Mouse (Mus musculus) ES-E14 (cell line): ENCODE measurements around the gene Arhgef19. TPM values are rescaled to one million over a fixed set of nuclear protein-coding genes. Genes with fewer than 3 reads are reported as not detected.

Experiments used
- DNase-seq: peaks from one replicate; pipeline ENCODE4 v3.0.0-alpha.2; 2013; ENCODE audit warnings: low read depth, low spot score
- H3K27ac ChIP-seq: 2 replicates; pipeline ENCODE4 v1.5.1; 2012; ENCODE audit warnings: low read depth, mild to moderate bottlenecking, low read length, moderate library complexity, mixed read lengths; ENCODE audit not compliant: poor library complexity, insufficient read depth, severe bottlenecking
- H3K36me3 ChIP-seq: 2 replicates; pipeline ENCODE4 v1.6.1; 2012; ENCODE audit warnings: mild to moderate bottlenecking, low read length, moderate library complexity, mixed read lengths; ENCODE audit not compliant: control insufficient read depth, poor library complexity, insufficient read depth, severe bottlenecking
- H3K4me1 ChIP-seq, 2 experiments: fragments of 150-350 bp in 1 of 2; sonication (generic) in 1 of 2; 2 replicates each; pipeline ENCODE4 v1.6.1; 2012; ENCODE audit warnings: low read length in 2 of 2, mild to moderate bottlenecking in 1 of 2, mixed read lengths in 1 of 2; ENCODE audit not compliant: control insufficient read depth in 2 of 2, insufficient read depth in 2 of 2, poor library complexity in 1 of 2
- H3K4me3 ChIP-seq, 2 experiments: fragments of 150-350 bp in 1 of 2; sonication (generic) in 1 of 2; 2 replicates each; pipeline ENCODE4 v1.5.1; 2012; ENCODE audit warnings: low read length in 2 of 2, low read depth in 1 of 2, mild to moderate bottlenecking in 1 of 2, mixed read lengths in 1 of 2; ENCODE audit not compliant: insufficient read depth in 1 of 2, poor library complexity in 1 of 2, severe bottlenecking in 1 of 2
- H3K9ac ChIP-seq: 2 replicates; pipeline ENCODE4 v1.6.1; 2012; ENCODE audit warnings: low read depth, mild to moderate bottlenecking, low read length, mixed read lengths; ENCODE audit not compliant: poor library complexity, insufficient read depth, severe bottlenecking
- H3K9me3 ChIP-seq: fragments of 150-350 bp; sonication (generic); 2 replicates; pipeline ENCODE4 v1.6.1; 2012; ENCODE audit warnings: low read depth, mild to moderate bottlenecking, low read length; ENCODE audit not compliant: control insufficient read depth, insufficient read depth
- CHD2 ChIP-seq: IDR thresholded peaks from 2 replicates; pipeline ENCODE4 v1.6.1; 2014; ENCODE audit warnings: mild to moderate bottlenecking, low read depth, low read length, inconsistent platforms
- HCFC1 ChIP-seq: IDR thresholded peaks from 2 replicates; pipeline ENCODE4 v1.6.1; 2012; ENCODE audit warnings: low read length, inconsistent platforms, borderline replicate concordance; ENCODE audit not compliant: insufficient read depth
- MAFK ChIP-seq: IDR thresholded peaks from 2 replicates; pipeline ENCODE4 v1.6.1; 2014; ENCODE audit warnings: mild to moderate bottlenecking, low read depth, low read length, inconsistent platforms; ENCODE audit not compliant: insufficient read depth
- ZC3H11A ChIP-seq: IDR thresholded peaks from 2 replicates; pipeline ENCODE4 v1.6.1; 2012; ENCODE audit warnings: low read depth, mild to moderate bottlenecking, inconsistent platforms, low read length, borderline replicate concordance
- ZNF384 ChIP-seq: IDR thresholded peaks from 2 replicates; pipeline ENCODE4 v1.6.1; 2012; ENCODE audit warnings: low read depth, low read length, inconsistent platforms
- in situ Hi-C, 2 experiments: fragments of 600-800 bp; cut with MboI; formaldehyde crosslinking; loops; one replicate each; pipeline ENCODE4 v1.15.1; 2025; ENCODE audit warnings: low sequenced_read_pairs in 2 of 2, inconsistent platforms in 1 of 2; ENCODE audit not compliant: unreplicated experiment in 2 of 2
- total RNA-seq: library from RNA; depleted of rRNA; stranded (reverse); fragments of 300-350 nt; gene quantifications from 2 replicates; pipeline ENCODE4 v1.2.3, GENCODE M21; 2012

The Arhgef19 gene
- total RNA-seq, 1 experiment, result 1.7 TPM

DNA sequence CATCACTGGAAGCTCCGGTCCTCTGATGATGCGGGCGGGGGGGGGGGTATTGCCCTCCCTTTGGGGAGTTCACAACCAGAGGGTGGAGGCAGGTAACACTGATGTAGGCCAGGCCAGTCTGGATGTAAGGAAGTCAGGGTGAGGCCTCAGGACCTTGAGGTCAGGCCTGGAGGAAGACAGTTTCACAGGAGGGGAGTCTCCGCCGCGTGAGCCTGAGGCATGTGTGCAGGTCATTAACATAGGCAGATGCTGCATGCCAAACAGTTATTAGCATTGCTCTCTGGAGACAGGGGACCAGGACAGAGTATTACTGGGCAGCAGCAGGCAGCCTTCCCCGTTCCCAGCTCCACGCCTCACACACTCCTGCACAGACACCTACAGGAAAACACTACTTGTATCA lies 48.9 kb downstream of the Arhgef19 start:
- Histone ChIP-seq H3K9ac (peak overlapping the region; percentile 72; the same call in 1 of the 2 replicates), H3K9me3 (no peaks in the 10 kb centered on the region), H3K4me3 (peak overlapping the region in 1 of 2 experiments; percentile 59; a peak in 1 of 4 replicates), H3K4me1 (peaks cover 14 to 35% of the 10 kb centered on the region in 2 experiments), H3K36me3 (peaks cover 8% of the 10 kb centered on the region; the same call in 1 of the 2 replicates), H3K27ac (peak overlapping the region; percentile 99)
- in situ Hi-C loops, result loop anchor here in 1 of 2 experiments (10.0 kb wide), 1 partner anchor 277 kb away; no protein-coding TSS in a partner anchor
- no peak for TF ChIP-seq HCFC1
- no peak for TF ChIP-seq MAFK
- no peak for DNase-seq

DNA sequence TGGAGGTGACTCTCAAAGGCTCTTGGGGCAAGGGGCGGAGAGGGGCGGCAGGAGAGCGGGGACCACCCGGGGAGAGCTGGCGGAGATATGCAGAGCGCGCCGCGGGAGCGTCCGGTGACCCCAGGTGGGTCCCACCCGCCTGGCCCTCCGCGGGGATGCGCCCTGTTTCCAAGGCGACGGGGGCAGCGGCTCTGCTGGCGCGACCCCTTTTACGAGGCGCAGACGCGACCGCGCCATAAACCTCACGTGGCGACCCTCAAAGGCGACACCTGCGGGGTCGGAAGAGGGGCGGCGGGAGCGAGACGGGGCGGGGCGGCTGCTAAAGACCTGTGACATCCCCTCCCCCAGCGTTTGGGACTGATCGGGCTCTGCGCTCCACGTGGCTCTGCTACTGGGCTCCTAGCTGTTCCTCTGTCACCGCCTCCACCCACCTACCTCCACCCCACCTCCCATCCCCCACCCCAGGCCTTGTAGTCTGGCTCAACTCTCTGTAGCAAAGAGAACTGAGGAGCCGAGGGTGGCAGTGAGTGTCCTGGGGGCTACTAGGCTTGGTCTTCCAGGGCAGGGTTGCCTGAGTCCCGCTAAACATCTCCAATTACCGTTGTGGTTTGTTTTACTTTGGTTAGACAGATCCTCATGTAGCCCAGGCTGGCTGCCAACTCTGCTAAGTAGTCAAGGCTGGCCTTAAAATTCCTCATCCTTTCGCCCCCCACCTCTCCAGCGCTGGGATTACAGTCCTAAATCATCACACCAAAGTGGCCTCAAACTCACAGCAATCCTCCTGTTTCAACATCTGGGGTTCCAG lies 52.5 kb downstream of the Arhgef19 start:
- H3K4me3 ChIP-seq, result peak overlapping the region; percentile 22 to 63
- peak overlapping the region; percentile 99 for H3K27ac ChIP-seq
- peak; percentile 95 for DNase-seq
- in situ Hi-C loops, result no loop called here
- TF ChIP-seq CHD2 (no peak), HCFC1 (peak; percentile 60; the same call in 1 of the 2 replicates)
- no peaks in the 10 kb centered on the region for H3K9me3 ChIP-seq
- H3K36me3 ChIP-seq, result peaks cover 8% of the 10 kb centered on the region; the same call in 1 of the 2 replicates
- H3K9ac ChIP-seq, result peak overlapping the region; percentile 73
- H3K4me1 ChIP-seq, result peaks cover 11 to 43% of the 10 kb centered on the region in 2 experiments

DNA sequence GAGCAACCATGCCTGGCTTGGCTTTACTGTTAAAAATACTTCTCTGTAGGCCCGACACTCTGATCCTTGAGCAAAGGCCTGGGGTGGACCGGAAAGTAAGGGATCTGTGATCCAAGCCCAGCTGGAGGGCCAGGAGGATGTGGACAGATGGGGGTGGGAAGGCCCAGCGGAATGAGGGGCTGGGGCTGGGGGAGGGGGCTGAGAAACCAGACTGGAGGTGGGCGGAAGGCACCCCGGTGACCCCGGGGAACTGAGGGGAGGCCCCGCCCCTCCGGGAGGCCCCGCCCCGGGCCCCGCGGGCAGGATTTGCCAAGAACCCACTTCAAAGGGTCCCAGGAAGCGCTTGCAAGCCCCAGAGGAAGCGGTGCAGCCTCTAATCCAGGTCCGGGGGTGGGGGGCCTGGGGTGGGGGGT lies 56.5 kb downstream of the Arhgef19 start:
- Histone ChIP-seq H3K36me3 (peaks cover 8% of the 10 kb centered on the region; the same call in 1 of the 2 replicates), H3K4me3 (peak overlapping the region in 1 of 2 experiments; percentile 66; a peak in 2 of 4 replicates), H3K27ac (peak overlapping the region; percentile 63; the same call in 1 of the 2 replicates), H3K9me3 (no peaks in the 10 kb centered on the region), H3K4me1 (peaks cover 19 to 45% of the 10 kb centered on the region in 2 experiments), H3K9ac (peak overlapping the region; percentile 7; the same call in 1 of the 2 replicates)
- DNase-seq, result no peak
- TF ChIP-seq CHD2 (no peak), ZC3H11A (no peak), ZNF384 (no peak), HCFC1 (no peak), MAFK (no peak)
- in situ Hi-C loops, result no loop called here

DNA sequence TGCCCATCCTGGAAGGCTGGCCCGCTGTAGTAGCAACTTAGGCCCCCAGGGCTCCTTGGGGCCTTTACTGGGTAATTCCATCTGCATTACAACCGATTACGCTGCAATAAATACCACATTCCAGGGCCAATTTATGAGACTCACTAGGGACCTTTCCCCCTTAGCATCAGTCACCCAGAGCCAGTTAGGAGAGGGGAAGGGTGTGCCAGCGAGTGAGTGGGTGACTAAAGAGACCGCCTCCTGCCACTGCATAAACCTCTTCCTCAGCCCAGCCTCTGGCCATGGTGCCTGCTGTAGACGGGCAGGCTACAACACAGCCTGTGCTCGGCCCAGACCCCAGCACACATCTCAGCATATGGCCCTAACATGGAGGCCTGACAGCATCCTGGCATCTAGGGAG lies 58.6 kb downstream of the Arhgef19 start:
- H3K9ac ChIP-seq, result peak overlapping the region; percentile 72; the same call in 1 of the 2 replicates
- H3K4me3 ChIP-seq, result 0 out of 4 replicates have a peak overlapping the region, but pooled peaks of 1 of the 2 experiments have one; percentile 4
- no peak for DNase-seq
- H3K36me3 ChIP-seq, result peaks cover under 1% of the 10 kb centered on the region; the same call in 1 of the 2 replicates
- H3K4me1 ChIP-seq, result peaks cover 13 to 34% of the 10 kb centered on the region in 2 experiments; a peak in 3 of 4 replicates
- H3K27ac ChIP-seq, result no peak overlapping the region
- no peak for TF ChIP-seq MAFK
- TF ChIP-seq ZNF384, result no peak
- no peak for TF ChIP-seq HCFC1
- TF ChIP-seq CHD2, result no peak
- no peak for TF ChIP-seq ZC3H11A
- no peaks in the 10 kb centered on the region; the same call in 1 of the 2 replicates for H3K9me3 ChIP-seq
- in situ Hi-C loops, result no loop called here
